Mouse (Mus musculus) cortical plate, adult 2 months (tissue): ENCODE data around the gene Prkce.

Source experiments
- CTCF ChIP-seq: fragments of 200-500 bp; IDR thresholded peaks from 2 replicates; pipeline ENCODE4 v1.5.1; 2011; ENCODE audit warnings: mild to moderate bottlenecking, control low read depth, low read length; ENCODE audit not compliant: insufficient read depth; ENCODE audit errors: extremely low read depth
- POLR2A ChIP-seq: fragments of 200-500 bp; IDR thresholded peaks from 2 replicates; pipeline ENCODE4 v1.6.1; 2011; ENCODE audit warnings: mild to moderate bottlenecking, low read length, control low read depth; ENCODE audit not compliant: insufficient read depth; ENCODE audit errors: extremely low read depth

DNA sequence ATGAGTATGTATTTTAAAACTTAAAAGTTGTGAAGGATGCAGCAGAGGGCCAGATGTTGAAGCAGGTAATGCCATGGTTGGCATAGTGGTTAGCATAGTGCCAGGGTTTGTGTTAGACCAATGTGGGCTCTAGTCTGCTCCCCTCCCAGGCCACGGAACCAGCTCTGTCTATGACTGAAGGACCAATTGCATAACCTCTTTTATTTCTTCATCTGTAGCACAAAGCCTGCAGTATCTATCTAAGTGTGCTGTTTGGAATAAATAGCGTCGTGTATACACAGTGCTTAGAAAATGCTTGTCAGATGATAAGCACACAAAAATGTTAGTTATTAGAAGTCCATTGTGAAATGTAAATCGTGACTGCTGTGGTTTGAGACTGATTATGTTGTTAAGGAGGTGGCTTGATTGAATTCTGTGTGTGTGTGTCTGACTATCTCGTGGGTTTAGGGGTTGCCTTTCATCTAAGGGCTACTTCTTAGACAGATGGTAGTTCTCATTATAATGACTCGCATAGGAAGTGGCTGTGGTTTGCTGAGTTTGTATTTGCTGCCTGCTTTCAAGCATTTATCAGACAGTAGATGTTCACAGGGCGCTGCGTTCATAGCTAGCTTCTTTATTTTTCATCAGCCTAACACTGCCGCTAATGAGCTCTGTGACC is 17.1 kb downstream of the Prkce start:
- TF ChIP-seq POLR2A (no peak), CTCF (no peak)
